Mouse (Mus musculus): ENCODE results near the gene Ern1. TPM values are rescaled to one million over a fixed set of nuclear protein-coding genes. Genes with fewer than 3 reads are reported as not detected.

Ern1 gene
- polyA plus RNA-seq, 1 experiment = 9.3 TPM

DNA sequence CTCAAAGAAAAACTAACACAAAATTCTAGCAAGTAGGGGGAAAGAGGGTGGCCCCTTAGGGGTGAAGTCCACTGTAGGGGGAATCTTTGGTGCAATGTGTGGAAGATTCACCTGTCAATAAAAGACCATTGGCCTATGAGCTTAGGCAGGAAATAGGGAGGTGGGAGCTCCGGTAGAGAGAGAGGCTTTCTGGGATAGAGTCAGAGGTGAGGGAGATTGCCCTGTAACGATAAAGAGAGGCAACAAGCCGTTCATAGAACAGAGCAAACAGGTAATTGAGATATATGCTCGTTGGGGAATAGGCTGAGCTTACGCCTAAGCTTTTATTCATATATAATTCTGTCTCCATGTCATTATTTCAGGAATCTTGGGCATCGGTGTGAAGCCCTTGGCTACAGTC lies 100.6 kb downstream of the Ern1 start:
- no peak overlapping the region for H3K4me3 ChIP-seq (ENCODE audit: insufficient read depth, low read length)
- TF ChIP-seq CTCF (IDR thresholded peaks at IDR 0.05; ENCODE audit: borderline replicate concordance, insufficient read depth, low read length) (no peak), POLR2A (IDR thresholded peaks at IDR 0.05; ENCODE audit: low read depth, low read length) (no peak)
- no peaks in the 10 kb centered on the region for H3K4me1 ChIP-seq (ENCODE audit: control insufficient read depth, insufficient read depth, low read length)
- no peak overlapping the region for H3K27ac ChIP-seq (ENCODE audit: insufficient read depth, low read length)

DNA sequence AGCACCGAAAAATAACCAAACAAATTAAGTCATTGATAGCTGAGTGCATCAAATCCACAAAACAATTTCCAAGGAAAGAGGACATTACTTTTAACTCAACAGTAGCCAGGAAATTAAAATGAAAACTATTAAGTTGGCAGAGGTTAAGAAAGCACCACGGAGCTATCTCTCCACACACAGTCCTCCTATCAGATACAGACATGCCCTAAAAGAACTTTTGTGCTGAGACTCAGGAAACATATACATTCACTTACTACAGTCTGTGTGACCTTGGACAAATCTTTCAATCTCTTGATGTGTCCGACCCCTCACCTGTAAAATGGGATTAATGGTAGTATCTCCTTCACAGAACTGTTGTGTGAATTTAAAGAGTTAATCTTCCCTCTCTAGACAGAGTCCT lies 101.2 kb downstream of the Ern1 start:
- Histone ChIP-seq H3K4me3 (ENCODE audit: insufficient read depth, low read length) (no peak overlapping the region), H3K4me1 (ENCODE audit: control insufficient read depth, insufficient read depth, low read length) (no peaks in the 10 kb centered on the region), H3K27ac (ENCODE audit: insufficient read depth, low read length) (no peak overlapping the region)
- no peak for TF ChIP-seq CTCF (IDR thresholded peaks at IDR 0.05; ENCODE audit: borderline replicate concordance, insufficient read depth, low read length)
- TF ChIP-seq POLR2A (IDR thresholded peaks at IDR 0.05; ENCODE audit: low read depth, low read length) = no peak

DNA sequence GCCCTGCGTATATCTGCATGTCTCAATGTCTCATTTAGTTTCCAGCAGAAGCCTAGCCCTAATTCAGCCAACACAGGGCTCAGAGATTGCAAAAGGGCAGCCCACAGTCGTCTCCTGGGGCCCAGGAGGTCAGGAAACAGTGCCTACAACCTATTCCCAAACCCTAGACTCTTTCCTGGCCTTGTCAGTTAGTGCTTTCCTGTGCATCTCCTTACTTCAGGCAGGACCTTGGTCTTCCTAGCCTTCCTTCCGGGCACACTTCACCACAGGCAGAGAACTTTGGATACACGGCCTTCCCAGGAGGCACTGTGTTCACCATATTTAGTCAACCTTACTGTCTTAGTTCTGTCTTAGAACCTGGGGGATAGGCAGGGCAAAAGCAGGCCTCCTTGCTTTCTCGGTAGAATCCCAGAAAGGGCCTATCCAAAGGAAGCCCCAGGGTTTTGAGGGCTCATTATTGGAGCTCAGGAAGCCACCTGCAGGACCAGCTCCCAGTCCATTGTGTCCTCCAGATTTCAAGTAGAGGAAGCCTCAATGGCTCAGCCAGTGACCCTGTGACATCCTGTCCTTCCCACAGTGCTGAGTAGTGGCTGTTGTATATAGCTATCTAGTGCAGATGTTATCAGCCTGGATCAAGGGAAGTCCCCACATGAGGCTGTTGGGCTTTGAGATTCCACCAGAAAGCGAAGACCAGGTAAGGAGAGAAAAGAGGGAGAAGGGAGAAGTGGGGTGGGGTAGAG lies 104.4 kb downstream of the Ern1 start:
- Histone ChIP-seq H3K4me1 (ENCODE audit: control insufficient read depth, insufficient read depth, low read length) (no peaks in the 10 kb centered on the region), H3K4me3 (ENCODE audit: insufficient read depth, low read length) (no peak overlapping the region), H3K27ac (ENCODE audit: insufficient read depth, low read length) (no peak overlapping the region)
- no peak for TF ChIP-seq CTCF (IDR thresholded peaks at IDR 0.05; ENCODE audit: borderline replicate concordance, insufficient read depth, low read length)
- TF ChIP-seq POLR2A (IDR thresholded peaks at IDR 0.05; ENCODE audit: low read depth, low read length) = no peak

- H3K4me3 ChIP-seq (ENCODE audit: insufficient read depth, low read length) = no peak overlapping the region
- no peaks in the 10 kb centered on the region for H3K4me1 ChIP-seq (ENCODE audit: control insufficient read depth, insufficient read depth, low read length)
- no peak overlapping the region for H3K27ac ChIP-seq (ENCODE audit: insufficient read depth, low read length)
- no peak for TF ChIP-seq CTCF (IDR thresholded peaks at IDR 0.05; ENCODE audit: borderline replicate concordance, insufficient read depth, low read length)
These were observed 105.2 kb downstream of the Ern1 start for GRCm38 (mm10) chr11:106382424-106382823.

DNA sequence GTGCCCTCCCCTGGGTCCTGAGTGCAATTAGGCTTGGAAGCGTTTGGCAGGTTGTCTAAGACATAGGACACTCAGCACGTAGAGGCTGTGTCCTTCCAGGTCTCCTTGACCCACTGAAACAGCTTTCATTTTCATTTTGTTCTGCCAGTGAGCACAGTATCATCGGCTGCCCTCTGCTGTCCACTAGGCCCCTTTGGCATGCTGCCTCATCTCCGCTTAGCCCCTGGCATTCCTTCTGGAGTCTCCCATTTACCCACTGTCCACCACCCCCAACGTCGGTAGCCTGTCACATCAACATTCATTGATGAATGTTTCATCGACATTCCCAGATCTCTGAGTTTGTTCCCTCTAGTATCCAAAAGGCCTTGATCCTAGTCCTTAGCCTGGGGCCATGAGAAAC lies 105.8 kb downstream of the Ern1 start:
- H3K27ac ChIP-seq (ENCODE audit: insufficient read depth, low read length) = no peak overlapping the region
- H3K4me1 ChIP-seq (ENCODE audit: control insufficient read depth, insufficient read depth, low read length) = no peaks in the 10 kb centered on the region
- H3K4me3 ChIP-seq (ENCODE audit: insufficient read depth, low read length) = no peak overlapping the region
- no peak for TF ChIP-seq POLR2A (IDR thresholded peaks at IDR 0.05; ENCODE audit: low read depth, low read length)
- TF ChIP-seq CTCF (IDR thresholded peaks at IDR 0.05; ENCODE audit: borderline replicate concordance, insufficient read depth, low read length) = no peak

- Histone ChIP-seq H3K4me1 (ENCODE audit: control insufficient read depth, insufficient read depth, low read length) (no peaks in the 10 kb centered on the region), H3K4me3 (ENCODE audit: insufficient read depth, low read length) (no peak overlapping the region), H3K27ac (ENCODE audit: insufficient read depth, low read length) (no peak overlapping the region)
- no peak for TF ChIP-seq POLR2A (IDR thresholded peaks at IDR 0.05; ENCODE audit: low read depth, low read length)
- TF ChIP-seq CTCF (IDR thresholded peaks at IDR 0.05; ENCODE audit: borderline replicate concordance, insufficient read depth, low read length) = no peak
These were observed 106.6 kb downstream of the Ern1 start for GRCm38 (mm10) chr11:106381011-106381410.

GRCm38 (mm10) chr11:106374979-106375378 lies 112.7 kb downstream of the Ern1 start:
- Histone ChIP-seq H3K4me3 (ENCODE audit: insufficient read depth, low read length) (no peak overlapping the region), H3K27ac (ENCODE audit: insufficient read depth, low read length) (no peak overlapping the region)
- TF ChIP-seq POLR2A (IDR thresholded peaks at IDR 0.05; ENCODE audit: low read depth, low read length) (no peak), CTCF (IDR thresholded peaks at IDR 0.05; ENCODE audit: borderline replicate concordance, insufficient read depth, low read length) (no peak)

DNA sequence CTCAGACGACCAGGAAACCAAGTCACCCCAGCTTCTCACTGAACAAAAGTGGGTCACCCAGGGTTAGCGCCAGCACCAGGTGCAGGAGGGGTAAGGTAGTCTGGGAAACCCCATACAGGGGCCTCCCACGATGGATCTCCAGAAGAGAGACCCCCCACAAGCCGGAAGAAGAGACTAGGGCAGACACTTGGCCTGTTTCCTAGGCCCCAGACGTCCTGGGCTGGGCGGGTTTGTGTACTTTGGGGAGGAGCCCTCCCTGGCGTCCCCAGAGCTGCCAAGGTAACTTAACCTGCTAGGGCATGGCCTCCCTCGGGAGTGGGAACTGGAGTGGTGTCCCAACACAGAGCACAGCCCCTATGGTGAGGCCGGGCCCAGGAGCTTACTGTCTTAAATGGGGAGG lies 113.1 kb downstream of the Ern1 start:
- Histone ChIP-seq H3K4me1 (ENCODE audit: control insufficient read depth, insufficient read depth, low read length) (no peaks in the 10 kb centered on the region), H3K27ac (ENCODE audit: insufficient read depth, low read length) (no peak overlapping the region), H3K4me3 (ENCODE audit: insufficient read depth, low read length) (no peak overlapping the region)
- no peak for TF ChIP-seq CTCF (IDR thresholded peaks at IDR 0.05; ENCODE audit: borderline replicate concordance, insufficient read depth, low read length)
- no peak for TF ChIP-seq POLR2A (IDR thresholded peaks at IDR 0.05; ENCODE audit: low read depth, low read length)

More at GRCm38 (mm10) chr11:106374979-106375378, 112.7 kb downstream of the Ern1 start:
- no peaks in the 10 kb centered on the region for H3K4me1 ChIP-seq (ENCODE audit: control insufficient read depth, insufficient read depth, low read length)

GRCm38 (mm10) chr11:106373998-106374397 lies 113.7 kb downstream of the Ern1 start:
- H3K27ac ChIP-seq (ENCODE audit: insufficient read depth, low read length) = no peak overlapping the region
- H3K4me3 ChIP-seq (ENCODE audit: insufficient read depth, low read length) = no peak overlapping the region
- H3K4me1 ChIP-seq (ENCODE audit: control insufficient read depth, insufficient read depth, low read length) = no peaks in the 10 kb centered on the region
- TF ChIP-seq CTCF (IDR thresholded peaks at IDR 0.05; ENCODE audit: borderline replicate concordance, insufficient read depth, low read length) (no peak), POLR2A (IDR thresholded peaks at IDR 0.05; ENCODE audit: low read depth, low read length) (no peak)

DNA sequence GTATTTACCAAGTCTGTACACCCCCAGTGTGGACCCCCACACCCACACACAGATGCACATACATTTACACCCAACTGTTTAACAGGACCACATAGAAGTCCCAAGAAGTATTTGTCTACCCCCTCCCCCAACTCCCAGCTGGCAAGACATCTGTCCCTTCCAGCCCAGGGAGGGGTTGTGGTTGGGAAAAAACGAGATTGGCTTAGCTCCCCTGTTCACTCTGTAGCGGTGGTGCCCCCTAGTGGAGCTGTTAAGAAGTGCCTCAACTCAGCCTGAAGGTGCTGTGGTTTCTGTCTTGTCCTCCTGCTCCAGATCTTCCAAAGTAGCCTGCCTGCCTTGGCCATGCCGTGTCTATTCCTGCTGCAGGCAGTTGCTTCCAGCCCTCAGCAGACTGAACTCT lies 121.3 kb downstream of the Ern1 start:
- TF ChIP-seq POLR2A (IDR thresholded peaks at IDR 0.05; ENCODE audit: low read depth, low read length) = no peak
- TF ChIP-seq CTCF (IDR thresholded peaks at IDR 0.05; ENCODE audit: borderline replicate concordance, insufficient read depth, low read length) = peak; percentile 63; the same call in 1 of the 2 replicates
- H3K4me3 ChIP-seq (ENCODE audit: insufficient read depth, low read length) = no peak overlapping the region

More for the DNA sequence above, 121.3 kb downstream of the Ern1 start:
- H3K4me1 ChIP-seq (ENCODE audit: control insufficient read depth, insufficient read depth, low read length) = no peaks in the 10 kb centered on the region
- H3K27ac ChIP-seq (ENCODE audit: insufficient read depth, low read length) = no peak overlapping the region
